8 mouse cellular contexts compared by ENCODE assay signal in the genomic region with DNA sequence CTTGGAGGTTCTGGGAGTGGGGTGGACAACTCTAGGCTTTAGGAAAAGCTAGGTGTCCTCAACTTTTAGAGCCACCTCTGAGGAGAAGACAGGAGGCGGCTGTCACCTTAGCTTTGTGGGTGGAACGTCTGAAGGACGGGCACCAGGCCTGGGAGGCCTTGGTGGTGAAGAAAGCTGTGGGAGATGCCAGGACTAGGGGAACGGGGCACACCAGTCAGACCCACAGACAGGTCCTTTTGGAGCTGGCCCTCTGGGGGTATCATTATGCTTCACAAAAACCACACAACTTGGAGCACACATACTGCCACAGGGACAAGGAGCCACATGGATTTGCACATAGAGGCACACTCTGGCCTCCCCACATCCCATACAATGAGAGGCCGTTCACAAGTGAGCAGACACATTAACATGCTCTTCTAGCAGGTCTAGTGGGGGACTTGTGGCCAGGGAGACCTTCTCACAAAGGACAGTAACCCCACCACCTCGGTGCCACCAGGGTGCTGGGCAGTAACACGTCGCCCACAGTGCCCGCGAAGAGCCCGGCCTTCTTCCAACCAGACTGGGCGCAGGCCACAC. TPM values are rescaled to one million over a fixed set of nuclear protein-coding genes. Genes with fewer than 3 reads are reported as not detected.
DNase-seq lines count a peak whose midpoint lies in the region; ATAC-seq and TF ChIP-seq lines count a peak whose summit lies in the region.

No protein-coding gene starts in this region.

- peak overlapping the region; percentile 99 for H3K27ac ChIP-seq in kidney, embryonic 15.5 days
- peak overlapping the region; percentile 100 for H3K27ac ChIP-seq in embryonic facial prominence, embryonic 12.5 days
- H3K27ac ChIP-seq in hindbrain, embryonic 16.5 days (ENCODE audit: low read depth, low read length) = peak overlapping the region; percentile 98

- H3K36me3 ChIP-seq in kidney, embryonic 15.5 days = no peaks in the 10 kb centered on the region
- no peaks in the 10 kb centered on the region for H3K36me3 ChIP-seq in embryonic facial prominence, embryonic 12.5 days
- no peaks in the 10 kb centered on the region for H3K36me3 ChIP-seq in hindbrain, embryonic 16.5 days (ENCODE audit: control insufficient read depth, insufficient read depth, low read length)
- no peaks in the 10 kb centered on the region for H3K36me3 ChIP-seq in myocyte (ENCODE audit: control insufficient read depth, insufficient read depth)

- H3K4me1 ChIP-seq in kidney, embryonic 15.5 days = peaks cover 71% of the 10 kb centered on the region
- peaks cover 50% of the 10 kb centered on the region for H3K4me1 ChIP-seq in embryonic facial prominence, embryonic 12.5 days
- H3K4me1 ChIP-seq in hindbrain, embryonic 16.5 days (ENCODE audit: control insufficient read depth, insufficient read depth, low read depth, low read length) = peaks cover 60% of the 10 kb centered on the region

- TF ChIP-seq POLR2A in myocyte (IDR thresholded peaks at IDR 0.05; ENCODE audit: insufficient read length, low read depth) = no peak

- H3K9me3 ChIP-seq in kidney, embryonic 15.5 days (replicated peaks) = no peaks in the 10 kb centered on the region
- no peaks in the 10 kb centered on the region for H3K9me3 ChIP-seq in embryonic facial prominence, embryonic 12.5 days
- H3K9me3 ChIP-seq in hindbrain, embryonic 16.5 days (ENCODE audit: control insufficient read depth, low read length) = no peaks in the 10 kb centered on the region

- no peak for DNase-seq in kidney, postnatal 14 days
- no peak for DNase-seq in left cerebral cortex, adult 11 months (ENCODE audit: low spot score)
- DNase-seq in thymus, postnatal 14 days = no peak
- no peak for DNase-seq in thymus, postnatal 25 days

- H3ac ChIP-seq in myocyte (ENCODE audit: control insufficient read depth, insufficient read length) = peak overlapping the region; percentile 80

- no peak for ATAC-seq in kidney, embryonic 15.5 days (replicated peaks; ENCODE audit: low FRiP score)
- peak; percentile 1; the same call in 1 of the 2 replicates for ATAC-seq in embryonic facial prominence, embryonic 12.5 days (ENCODE audit: insufficient number of reproducible peaks, insufficient read depth, low FRiP score, low TSS enrichment)
- ATAC-seq in hindbrain, embryonic 16.5 days = no peak; the same call in 1 of the 2 replicates

- peaks cover 7% of the 10 kb centered on the region for H3K79me2 ChIP-seq in myocyte (ENCODE audit: control insufficient read depth, insufficient read depth)

- peak overlapping the region; percentile 75 for H3K4me3 ChIP-seq in kidney, embryonic 15.5 days (replicated peaks)
- peak overlapping the region; percentile 58 for H3K4me3 ChIP-seq in embryonic facial prominence, embryonic 12.5 days
- H3K4me3 ChIP-seq in hindbrain, embryonic 16.5 days (ENCODE audit: low read length) = peak overlapping the region; percentile 60
- peak overlapping the region; percentile 37 for H3K4me3 ChIP-seq in myocyte

- H3K27me3 ChIP-seq in kidney, embryonic 15.5 days = no peaks in the 10 kb centered on the region; the same call in 1 of the 2 replicates
- H3K27me3 ChIP-seq in embryonic facial prominence, embryonic 12.5 days = no peaks in the 10 kb centered on the region
- no peaks in the 10 kb centered on the region for H3K27me3 ChIP-seq in hindbrain, embryonic 16.5 days (replicated peaks; ENCODE audit: control insufficient read depth, insufficient read depth, low read length)
- no peaks in the 10 kb centered on the region for H3K27me3 ChIP-seq in myocyte (ENCODE audit: control insufficient read depth, insufficient read depth, insufficient read length)

- 18% methylated on average over 12 of the region's 12 CpGs for WGBS in kidney, embryonic 15.5 days
- WGBS in embryonic facial prominence, embryonic 12.5 days = 19% methylated on average over 12 of the region's 12 CpGs
- 15% methylated on average over 10 of the region's 12 CpGs for WGBS in hindbrain, embryonic 16.5 days

- peak overlapping the region; percentile 86 for H3K9ac ChIP-seq in kidney, embryonic 15.5 days
- peak overlapping the region; percentile 82 for H3K9ac ChIP-seq in embryonic facial prominence, embryonic 12.5 days
- peak overlapping the region; percentile 90 for H3K9ac ChIP-seq in hindbrain, embryonic 16.5 days (ENCODE audit: low read depth, low read length)

- peak overlapping the region; percentile 71 for H3K4me2 ChIP-seq in kidney, embryonic 15.5 days
- H3K4me2 ChIP-seq in embryonic facial prominence, embryonic 12.5 days (replicated peaks) = peak overlapping the region; percentile 73
- H3K4me2 ChIP-seq in hindbrain, embryonic 16.5 days (ENCODE audit: low read length) = peak overlapping the region; percentile 78
- H3K4me2 ChIP-seq in myocyte (ENCODE audit: low read depth) = peak overlapping the region; percentile 83

TF ChIP-seq in myocyte, 11 proteins besides CTCF, POLR2A, EP300 and RAD21:
- TF ChIP-seq CEBPB (IDR thresholded peaks at IDR 0.05; ENCODE audit: insufficient read depth, poor library complexity, severe bottlenecking) (no peak), E2F4 (IDR thresholded peaks at IDR 0.05; ENCODE audit: insufficient read depth) (no peak), POLR2AphosphoS2 (IDR thresholded peaks at IDR 0.05; ENCODE audit: insufficient read length, low read depth) (peak; percentile 41)

RNA-seq across cellular contexts. Expression of gene Chpf2, which starts 17.6 kb away (rescaled TPM):
- polyA plus RNA-seq in kidney, embryonic 15.5 days (2015; fragmentation: Nextera tagmentation; extraction: Ambion mirVana) = 23.2 and 24.7 TPM in 2 replicates
- polyA plus RNA-seq in embryonic facial prominence, embryonic 12.5 days (2016; fragmentation: Nextera tagmentation; extraction: Ambion mirVana) = 23.0 and 24.4 TPM in 2 replicates
- polyA plus RNA-seq in hindbrain, embryonic 16.5 days (2015; fragmentation: Nextera tagmentation; extraction: Ambion mirVana) = 20.6 and 21.9 TPM in 2 replicates
- polyA plus RNA-seq in myocyte (2012; fragmentation: generic; extraction: Trizol) = 39.5 TPM

RNA-seq across cellular contexts. Expression of gene Smarcd3, which starts 20.0 kb away (rescaled TPM):
- polyA plus RNA-seq in kidney, embryonic 15.5 days (2015; fragmentation: Nextera tagmentation; extraction: Ambion mirVana) = 26.5 and 33.4 TPM in 2 replicates
- 73.5 and 74.7 TPM in 2 replicates for polyA plus RNA-seq in embryonic facial prominence, embryonic 12.5 days (2016; fragmentation: Nextera tagmentation; extraction: Ambion mirVana)
- polyA plus RNA-seq in hindbrain, embryonic 16.5 days (2015; fragmentation: Nextera tagmentation; extraction: Ambion mirVana) = 128 and 133 TPM in 2 replicates
- polyA plus RNA-seq in myocyte (2012; fragmentation: generic; extraction: Trizol) = 128 TPM

RNA-seq across cellular contexts. Expression of gene Abcf2, which starts 26.9 kb away (rescaled TPM):
- polyA plus RNA-seq in kidney, embryonic 15.5 days (2015; fragmentation: Nextera tagmentation; extraction: Ambion mirVana) = 118 TPM in 2 replicates
- 126 and 128 TPM in 2 replicates for polyA plus RNA-seq in embryonic facial prominence, embryonic 12.5 days (2016; fragmentation: Nextera tagmentation; extraction: Ambion mirVana)
- 80.9 and 84.8 TPM in 2 replicates for polyA plus RNA-seq in hindbrain, embryonic 16.5 days (2015; fragmentation: Nextera tagmentation; extraction: Ambion mirVana)
- 137 TPM for polyA plus RNA-seq in myocyte (2012; fragmentation: generic; extraction: Trizol)

RNA-seq across cellular contexts. Expression of gene 4931409K22Rik, which starts 47.6 kb away (rescaled TPM):
- polyA plus RNA-seq in kidney, embryonic 15.5 days (2015; fragmentation: Nextera tagmentation; extraction: Ambion mirVana) = 0.23 TPM in 2 replicates
- polyA plus RNA-seq in embryonic facial prominence, embryonic 12.5 days (2016; fragmentation: Nextera tagmentation; extraction: Ambion mirVana) = 0.10 TPM in 1 of 2 replicates, not detected in the other
- polyA plus RNA-seq in hindbrain, embryonic 16.5 days (2015; fragmentation: Nextera tagmentation; extraction: Ambion mirVana) = 0.13 and 0.15 TPM in 2 replicates
- not detected for polyA plus RNA-seq in myocyte (2012; fragmentation: generic; extraction: Trizol)
